Mouse (Mus musculus) forebrain, embryonic 15.5 days (tissue): ENCODE measurements around the gene Abl1. TPM values are rescaled to one million over a fixed set of nuclear protein-coding genes. Genes with fewer than 3 reads are reported as not detected.

Source experiments
- ATAC-seq: fragments of 200-750 bp; cut with Nextera tagmentation; replicated peaks from 2 replicates; pipeline ENCODE4 v1.8.0; 2017; ENCODE audit warnings: mild to moderate bottlenecking, moderate TSS enrichment, moderate library complexity
- H3K27ac ChIP-seq: fragments of 300-500 bp; sonication (generic); replicated peaks from 2 replicates; pipeline ENCODE4 v1.5.1; 2015; ENCODE audit warnings: mild to moderate bottlenecking, inconsistent platforms
- H3K27me3 ChIP-seq: fragments of 300-500 bp; sonication (generic); 2 replicates; pipeline ENCODE4 v1.6.1; 2015; ENCODE audit warnings: inconsistent platforms
- H3K36me3 ChIP-seq: fragments of 300-500 bp; sonication (generic); 2 replicates; pipeline ENCODE4 v1.6.1; 2015; ENCODE audit warnings: mild to moderate bottlenecking, inconsistent platforms
- H3K4me1 ChIP-seq: fragments of 300-500 bp; sonication (generic); 2 replicates; pipeline ENCODE4 v1.6.1; 2015; ENCODE audit warnings: inconsistent platforms
- H3K4me2 ChIP-seq: fragments of 300-500 bp; sonication (generic); replicated peaks from 2 replicates; pipeline ENCODE4 v1.6.1; 2015; ENCODE audit warnings: mild to moderate bottlenecking, inconsistent platforms
- H3K4me3 ChIP-seq: fragments of 300-500 bp; sonication (generic); 2 replicates; pipeline ENCODE4 v1.5.1; 2015; ENCODE audit warnings: mild to moderate bottlenecking, inconsistent platforms
- H3K9ac ChIP-seq: fragments of 300-500 bp; sonication (generic); replicated peaks from 2 replicates; pipeline ENCODE4 v1.6.1; 2015; ENCODE audit warnings: mild to moderate bottlenecking, inconsistent platforms
- H3K9me3 ChIP-seq: fragments of 300-500 bp; sonication (generic); 2 replicates; pipeline ENCODE4 v1.6.1; 2016; ENCODE audit warnings: inconsistent platforms
- WGBS: fragments of 180-500 bp; shearing (Covaris S2); methylation state at CpG from one replicate; pipeline ENCODE4 v1.1.7; 2015; ENCODE audit warnings: mixed read lengths; 5-methylcytosine and 5-hydroxymethylcytosine counted together
- polyA plus RNA-seq: library from polyadenylated mRNA; unstranded; fragments of >200 nt; fragmentation: Nextera tagmentation; extraction: Ambion mirVana; gene quantifications from 2 replicates; pipeline ENCODE4 v1.2.1, GENCODE M21; 2015

The Abl1 gene
- polyA plus RNA-seq, 1 experiment from 2014 or later = 23.6 TPM

DNA sequence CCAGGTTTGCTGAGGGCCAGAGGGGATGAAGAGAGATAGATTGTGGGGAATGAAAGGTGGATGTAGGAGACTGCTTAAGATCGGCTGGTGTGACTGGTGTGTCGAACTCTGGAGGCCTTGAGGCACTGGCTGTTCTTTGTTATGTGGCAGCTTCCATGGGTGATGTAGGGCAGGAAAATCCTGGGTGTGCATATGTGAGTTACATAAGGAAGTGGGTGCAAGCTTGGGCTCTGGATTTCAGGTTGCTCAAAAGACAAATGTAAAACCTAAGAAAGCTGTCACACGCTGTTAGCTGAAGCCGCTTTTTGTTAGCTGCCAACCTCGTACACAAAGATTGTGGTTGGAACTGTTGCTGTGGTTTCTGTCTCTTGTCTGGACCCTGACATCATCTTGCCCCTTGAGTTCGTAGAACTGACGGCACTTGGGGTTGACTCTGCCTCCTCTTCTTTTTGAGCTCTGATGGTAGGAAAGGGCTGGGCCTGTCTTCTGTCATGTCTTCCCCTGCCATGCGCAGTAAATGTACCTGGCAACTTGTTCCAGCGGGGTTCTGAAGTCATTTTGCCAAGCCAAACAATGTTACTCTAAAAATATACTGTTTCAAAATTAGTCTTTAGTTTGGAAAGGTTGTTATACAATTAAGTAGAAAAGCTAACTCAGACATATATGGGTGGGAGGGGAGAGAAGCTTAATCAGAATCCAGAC, 39.6 kb downstream of the Abl1 start:
- Histone ChIP-seq H3K4me3 (no peak overlapping the region), H3K36me3 (no peaks in the 10 kb centered on the region), H3K27ac (no peak overlapping the region), H3K4me2 (no peak overlapping the region), H3K27me3 (no peaks in the 10 kb centered on the region), H3K9ac (no peak overlapping the region), H3K9me3 (no peaks in the 10 kb centered on the region), H3K4me1 (no peaks in the 10 kb centered on the region)
- WGBS = 87% methylated on average over 9 of the region's 9 CpGs
- no peak for ATAC-seq

DNA sequence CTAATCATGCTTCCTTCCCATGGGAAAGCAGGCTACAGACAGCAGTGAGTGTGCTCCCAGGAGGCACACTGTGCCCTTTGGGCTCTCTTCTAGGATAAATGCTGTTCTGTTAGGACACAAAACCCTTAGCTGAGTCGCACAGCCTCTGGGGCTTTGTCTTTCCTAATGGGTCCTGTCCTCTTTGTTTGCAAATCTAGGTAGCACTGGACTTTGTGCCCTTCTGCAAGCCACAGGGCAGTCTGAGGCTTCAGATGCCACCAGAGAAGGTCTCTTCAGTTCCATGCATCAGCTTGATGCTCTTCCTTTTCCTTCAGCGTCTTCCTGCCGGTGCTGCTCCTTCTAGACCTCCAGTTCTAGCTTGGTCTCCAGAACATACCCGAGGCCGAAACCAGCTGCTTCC, 42.5 kb downstream of the Abl1 start:
- Histone ChIP-seq H3K4me3 (no peak overlapping the region), H3K27me3 (no peaks in the 10 kb centered on the region), H3K27ac (no peak overlapping the region), H3K4me1 (no peaks in the 10 kb centered on the region), H3K36me3 (no peaks in the 10 kb centered on the region), H3K4me2 (no peak overlapping the region), H3K9me3 (no peaks in the 10 kb centered on the region), H3K9ac (no peak overlapping the region)
- 93% methylated on average over 5 of the region's 5 CpGs for whole genome bisulfite sequencing
- no peak for ATAC-seq

DNA sequence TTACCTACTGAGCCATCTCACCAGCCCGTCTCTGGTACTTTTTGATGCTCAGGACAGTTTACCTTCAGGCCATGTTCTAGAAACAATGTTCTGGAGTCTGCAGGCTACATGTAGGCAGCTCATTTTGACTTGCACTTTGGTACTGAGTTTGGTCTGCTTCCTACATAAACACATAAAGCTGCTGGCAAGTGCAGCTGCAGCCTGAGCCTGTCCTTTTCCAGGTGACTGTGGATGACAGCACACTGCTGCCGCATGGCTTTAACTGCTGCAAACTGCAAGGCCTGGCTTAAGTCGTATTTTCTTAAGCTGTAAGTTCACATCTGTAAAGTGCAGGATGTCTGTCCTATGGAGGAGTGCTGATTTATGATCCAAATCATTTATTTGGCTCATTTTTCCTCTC, 44.3 kb downstream of the Abl1 start:
- H3K4me2 ChIP-seq = no peak overlapping the region
- 86% methylated on average over 3 of the region's 3 CpGs for WGBS
- H3K9ac ChIP-seq = no peak overlapping the region
- H3K36me3 ChIP-seq = no peaks in the 10 kb centered on the region
- H3K27me3 ChIP-seq = no peaks in the 10 kb centered on the region
- H3K27ac ChIP-seq = no peak overlapping the region
- no peaks in the 10 kb centered on the region for H3K9me3 ChIP-seq
- ATAC-seq = no peak
- no peak overlapping the region for H3K4me3 ChIP-seq
- H3K4me1 ChIP-seq = no peaks in the 10 kb centered on the region

DNA sequence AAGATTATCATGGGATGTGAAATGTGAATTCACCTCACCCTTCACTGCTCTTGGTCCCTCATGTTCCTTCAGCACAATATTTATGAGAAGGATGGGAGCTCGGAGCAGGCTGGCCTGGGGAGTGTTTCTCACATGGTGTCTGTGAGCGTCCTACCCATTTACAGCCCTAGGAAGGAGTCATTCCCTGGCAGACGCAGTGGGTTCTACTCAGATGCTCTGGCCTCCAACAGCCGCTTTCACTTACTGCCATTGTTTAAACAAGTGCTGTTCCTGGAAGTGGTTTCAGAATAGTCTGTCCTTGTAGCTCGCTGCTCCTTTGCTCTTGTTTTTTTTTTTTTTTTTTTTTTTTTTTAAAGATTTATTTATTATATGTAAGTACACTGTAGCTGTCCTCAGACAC, 45.4 kb downstream of the Abl1 start:
- Histone ChIP-seq H3K27me3 (no peaks in the 10 kb centered on the region), H3K9me3 (no peaks in the 10 kb centered on the region), H3K4me3 (no peak overlapping the region), H3K4me2 (no peak overlapping the region), H3K4me1 (no peaks in the 10 kb centered on the region), H3K9ac (no peak overlapping the region), H3K36me3 (no peaks in the 10 kb centered on the region), H3K27ac (no peak overlapping the region)
- 84% methylated on average over 5 of the region's 5 CpGs for WGBS
- ATAC-seq = no peak

DNA sequence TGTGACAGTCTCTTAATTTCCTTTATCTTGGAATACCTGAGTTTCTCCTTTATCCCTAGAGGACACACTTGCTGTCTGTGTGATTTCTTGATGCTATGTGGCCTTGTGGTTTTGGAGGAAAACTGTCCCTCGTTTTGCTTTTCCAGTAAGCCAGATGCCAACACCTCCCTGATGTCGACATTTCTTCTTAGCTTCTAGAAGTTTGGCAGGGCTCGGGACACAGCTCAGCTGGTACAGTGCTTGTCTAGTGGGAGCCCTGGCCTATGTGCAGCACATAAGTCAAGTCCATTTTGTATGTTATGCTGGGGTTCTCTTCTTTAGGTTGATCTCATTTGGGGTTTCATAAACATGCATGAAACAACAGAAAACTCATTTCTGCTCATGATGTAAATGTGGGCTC, 50.9 kb downstream of the Abl1 start:
- Histone ChIP-seq H3K9me3 (no peaks in the 10 kb centered on the region), H3K9ac (no peak overlapping the region), H3K27ac (no peak overlapping the region), H3K4me3 (no peak overlapping the region), H3K36me3 (no peaks in the 10 kb centered on the region), H3K4me2 (no peak overlapping the region), H3K4me1 (no peaks in the 10 kb centered on the region), H3K27me3 (no peaks in the 10 kb centered on the region)
- ATAC-seq = no peak
- WGBS = 71% methylated on average over 3 of the region's 3 CpGs

DNA sequence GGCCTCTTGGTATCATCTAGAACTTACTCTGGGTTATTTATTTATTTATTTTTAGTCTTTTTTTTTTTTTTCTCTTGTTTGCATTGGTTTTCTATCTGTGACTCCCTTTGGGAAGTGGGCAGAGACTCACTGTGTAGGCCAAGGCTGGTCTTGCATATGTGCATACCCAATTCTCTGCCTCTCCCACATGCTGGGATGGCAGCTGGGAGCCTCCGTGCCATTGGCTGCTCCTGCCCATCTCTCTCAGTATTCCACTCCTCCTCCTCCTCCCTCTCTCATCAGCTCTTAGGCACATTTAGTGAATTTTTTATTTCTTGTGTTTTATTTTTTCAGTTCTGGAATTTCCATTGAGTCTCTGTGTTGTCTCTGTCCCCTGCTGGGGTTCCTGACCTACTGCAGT, 53.6 kb downstream of the Abl1 start:
- H3K27ac ChIP-seq = no peak overlapping the region
- no peak for ATAC-seq
- H3K9ac ChIP-seq = no peak overlapping the region

DNA sequence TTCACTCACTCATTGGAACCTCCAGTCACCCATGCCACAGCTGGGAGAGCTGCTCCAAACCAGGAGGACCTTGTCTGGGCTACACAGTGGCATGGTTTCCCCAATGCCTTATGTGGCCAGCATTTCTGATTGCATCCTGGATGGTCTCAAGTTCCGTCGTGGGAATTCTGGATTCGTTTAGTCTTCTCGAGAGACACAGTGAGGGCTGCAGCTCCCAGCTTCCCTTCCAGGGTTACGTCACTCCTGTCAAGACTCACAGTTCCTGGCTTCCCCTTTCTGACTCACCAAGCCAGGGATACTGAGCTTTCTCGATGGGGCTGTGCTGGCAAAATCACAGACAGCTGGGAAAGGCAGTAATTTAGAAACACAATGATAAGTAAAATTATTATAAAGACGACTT, 54.0 kb downstream of the Abl1 start:
- Histone ChIP-seq H3K4me1 (no peaks in the 10 kb centered on the region), H3K4me3 (no peak overlapping the region), H3K27ac (no peak overlapping the region), H3K4me2 (no peak overlapping the region), H3K9me3 (no peaks in the 10 kb centered on the region), H3K27me3 (no peaks in the 10 kb centered on the region), H3K9ac (no peak overlapping the region), H3K36me3 (no peaks in the 10 kb centered on the region)
- no peak for ATAC-seq
- 50% methylated on average over 7 of the region's 7 CpGs for WGBS

More for the DNA sequence above, 53.6 kb downstream of the Abl1 start:
- Histone ChIP-seq H3K4me2 (no peak overlapping the region), H3K36me3 (no peaks in the 10 kb centered on the region), H3K4me3 (no peak overlapping the region), H3K9me3 (no peaks in the 10 kb centered on the region), H3K4me1 (no peaks in the 10 kb centered on the region), H3K27me3 (no peaks in the 10 kb centered on the region)
- WGBS = 43% methylated on average over 1 of the region's 1 CpGs

DNA sequence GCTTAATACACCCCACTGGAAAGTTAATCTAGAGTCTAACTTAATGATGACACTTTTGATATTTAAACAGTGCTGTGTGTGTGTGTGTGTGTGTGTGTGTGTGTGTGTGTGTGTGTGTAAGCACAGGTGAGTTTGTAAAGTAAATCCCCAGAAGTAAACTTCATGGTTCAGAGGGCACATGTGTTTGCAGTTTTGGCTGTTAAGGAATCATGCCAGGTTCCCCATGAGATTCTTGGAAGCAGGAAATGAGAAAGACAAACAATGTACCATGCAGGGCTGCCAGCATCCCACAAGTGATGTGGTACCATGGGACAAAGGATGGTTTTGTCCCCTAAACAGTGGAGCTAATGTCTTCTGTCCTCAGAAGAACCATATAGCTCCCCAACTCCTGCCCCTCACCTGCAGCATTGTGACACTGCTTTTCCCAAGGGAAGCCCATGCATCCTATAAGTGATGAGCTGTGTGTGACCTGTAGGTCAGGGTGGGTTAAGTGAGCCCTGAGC, 57.6 kb downstream of the Abl1 start:
- Histone ChIP-seq H3K4me3 (no peak overlapping the region), H3K27ac (no peak overlapping the region), H3K4me1 (peaks cover 8% of the 10 kb centered on the region; the same call in 1 of the 2 replicates), H3K27me3 (no peaks in the 10 kb centered on the region), H3K36me3 (no peaks in the 10 kb centered on the region), H3K9ac (no peak overlapping the region), H3K4me2 (no peak overlapping the region), H3K9me3 (no peaks in the 10 kb centered on the region)
- no peak for ATAC-seq

DNA sequence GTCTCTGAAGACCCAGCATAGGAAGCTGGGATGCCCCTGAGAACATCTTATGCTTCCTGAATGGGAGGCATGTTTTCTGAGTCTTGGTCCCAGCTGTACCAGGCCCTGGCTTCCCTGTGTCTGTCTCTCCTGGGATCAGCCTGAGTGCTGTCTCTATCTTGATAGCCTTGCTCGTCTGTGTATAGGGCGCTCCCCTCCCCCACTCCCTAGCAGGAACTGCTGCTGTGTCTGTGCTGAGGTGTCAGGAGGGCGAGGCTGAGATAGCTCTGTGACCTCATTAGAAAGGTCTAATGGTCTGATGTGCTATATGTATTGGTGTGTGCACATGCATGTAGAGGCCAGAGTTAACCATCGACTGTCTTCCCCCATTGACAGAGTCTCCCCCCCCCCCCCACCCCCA, 58.7 kb downstream of the Abl1 start:
- no peak overlapping the region for H3K9ac ChIP-seq
- no peaks in the 10 kb centered on the region for H3K9me3 ChIP-seq
- no peaks in the 10 kb centered on the region for H3K27me3 ChIP-seq
- no peak overlapping the region for H3K4me3 ChIP-seq
- H3K4me2 ChIP-seq = no peak overlapping the region
- H3K4me1 ChIP-seq = peaks cover 8% of the 10 kb centered on the region; the same call in 1 of the 2 replicates
- H3K36me3 ChIP-seq = no peaks in the 10 kb centered on the region
- 55% methylated on average over 4 of the region's 4 CpGs for WGBS
- H3K27ac ChIP-seq = no peak overlapping the region
- no peak for ATAC-seq

DNA sequence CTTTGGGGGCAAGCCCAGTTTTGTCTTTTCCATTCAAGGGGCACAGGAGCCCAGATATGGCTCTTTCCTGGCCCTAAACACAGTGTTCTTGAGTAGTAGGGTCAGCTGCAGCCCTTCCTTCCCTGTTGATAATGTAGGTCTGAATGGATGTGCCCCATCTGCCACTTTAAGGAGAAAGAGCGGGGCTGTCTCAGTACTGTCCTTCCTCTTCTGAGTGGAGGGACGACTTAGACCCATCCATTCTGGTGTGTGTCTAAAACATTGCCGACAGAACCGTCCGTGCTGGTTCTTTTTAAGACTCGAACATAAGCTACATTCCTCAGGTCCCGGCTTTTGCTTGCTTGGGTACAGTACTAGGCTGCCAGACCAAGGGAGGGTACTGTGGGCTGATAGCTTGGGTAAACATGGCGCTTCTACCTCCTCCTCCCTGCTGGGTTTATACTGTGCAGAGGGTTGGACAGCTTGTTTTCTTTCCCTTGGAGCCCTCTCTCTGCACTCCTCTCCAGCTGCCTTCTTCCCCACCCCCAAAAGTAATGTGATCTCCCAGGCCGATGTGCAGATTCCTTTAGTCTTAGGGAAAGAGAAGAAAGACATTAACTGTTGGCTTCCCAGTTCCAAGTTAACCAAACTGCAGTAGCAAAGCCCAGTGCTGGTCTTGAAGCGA, 61.0 kb downstream of the Abl1 start:
- Histone ChIP-seq H3K4me3 (no peak overlapping the region), H3K36me3 (no peaks in the 10 kb centered on the region), H3K4me2 (0 out of 2 replicates have a peak overlapping the region, but pooled peaks have one; percentile 1), H3K27me3 (no peaks in the 10 kb centered on the region), H3K4me1 (peaks cover 8% of the 10 kb centered on the region; the same call in 1 of the 2 replicates), H3K9me3 (peaks cover 7% of the 10 kb centered on the region; the same call in 1 of the 2 replicates), H3K9ac (no peak overlapping the region), H3K27ac (no peak overlapping the region)
- WGBS = 23% methylated on average over 10 of the region's 10 CpGs
- no peak for ATAC-seq

DNA sequence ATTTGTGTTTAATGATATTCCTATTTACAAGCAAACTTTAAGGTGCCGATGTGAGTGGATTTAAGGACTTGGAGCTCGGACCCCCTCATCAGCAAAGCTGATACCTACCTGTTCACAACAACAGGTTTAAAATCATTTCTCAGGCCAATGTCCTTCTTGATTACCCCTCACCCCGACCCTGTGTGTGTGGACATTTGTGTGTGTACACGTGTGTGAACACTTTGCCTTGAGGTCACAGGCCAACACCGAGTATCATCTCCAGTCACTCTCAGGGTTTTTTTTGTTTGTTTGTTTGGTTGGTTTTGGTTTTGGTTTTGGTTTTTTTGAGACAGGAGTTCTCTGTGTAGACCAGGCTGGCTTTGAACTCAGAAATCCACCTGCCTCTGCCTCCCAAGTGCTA, 62.0 kb downstream of the Abl1 start:
- WGBS = 96% methylated on average over 5 of the region's 5 CpGs
- no peak for ATAC-seq
- H3K36me3 ChIP-seq = no peaks in the 10 kb centered on the region

DNA sequence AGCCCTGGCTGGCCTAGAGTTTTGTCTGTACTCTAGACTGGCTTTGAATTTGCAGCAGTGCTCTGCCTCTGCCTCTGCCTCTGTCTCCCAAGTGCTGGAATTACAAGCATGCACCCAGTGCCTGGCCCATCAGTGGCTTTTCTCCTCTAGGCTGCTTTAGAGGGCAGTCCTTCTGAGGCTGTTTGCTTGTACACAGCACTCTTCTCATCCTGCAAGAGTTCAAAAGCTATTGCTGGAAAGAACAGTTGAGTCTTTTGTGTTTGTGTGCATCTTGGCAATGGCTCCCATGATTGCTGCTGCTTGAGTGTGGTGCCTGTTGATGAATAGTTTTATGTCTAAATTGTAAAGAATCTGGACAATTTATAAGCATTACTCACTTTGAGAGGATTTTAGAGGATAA, 69.3 kb downstream of the Abl1 start:
- Histone ChIP-seq H3K4me2 (no peak overlapping the region), H3K27me3 (no peaks in the 10 kb centered on the region), H3K4me1 (peaks cover 44% of the 10 kb centered on the region), H3K27ac (no peak overlapping the region), H3K36me3 (no peaks in the 10 kb centered on the region), H3K9me3 (peaks cover 7% of the 10 kb centered on the region; the same call in 1 of the 2 replicates), H3K9ac (no peak overlapping the region), H3K4me3 (no peak overlapping the region)
- no peak for ATAC-seq

More for the DNA sequence above, 62.0 kb downstream of the Abl1 start:
- Histone ChIP-seq H3K27me3 (no peaks in the 10 kb centered on the region), H3K9ac (no peak overlapping the region), H3K4me3 (no peak overlapping the region), H3K4me1 (peaks cover 8% of the 10 kb centered on the region; the same call in 1 of the 2 replicates), H3K27ac (no peak overlapping the region), H3K9me3 (peaks cover 7% of the 10 kb centered on the region; the same call in 1 of the 2 replicates), H3K4me2 (no peak overlapping the region)
